Mouse (Mus musculus): ENCODE measurements around the gene Olfr887.

Gene Olfr887

GRCm38 (mm10) chr9:38083772-38084171 is at the start of gene Olfr887:
Olfr887 (plus strand) TSS chr9:38084072.
- DNase-seq (ENCODE audit: low spot score), result no peak

GRCm38 (mm10) chr9:38046255-38046654 is 37.6 kb upstream of the Olfr887 start, which contains the start of gene Olfr884:
Olfr884 (plus strand) TSS chr9:38046555.
- no peak for DNase-seq (ENCODE audit: low spot score)

GRCm38 (mm10) chr9:38061022-38061421 is 22.9 kb upstream of the Olfr887 start, which contains the start of gene Olfr885:
Olfr885 (plus strand) TSS chr9:38061322.
- DNase-seq (ENCODE audit: low spot score), result no peak

GRCm38 (mm10) chr9:38107828-38108227 is 24.0 kb downstream of the Olfr887 start, which contains the start of gene Olfr888:
Olfr888 (plus strand) TSS chr9:38108128.
- no peak for DNase-seq (ENCODE audit: low spot score)

GRCm38 (mm10) chr9:38114898-38115297 is 31.0 kb downstream of the Olfr887 start, which contains the start of gene Olfr889:
Olfr889 (plus strand) TSS chr9:38115198.
- no peak for DNase-seq (ENCODE audit: low spot score)
